Mouse (Mus musculus): ENCODE data around the gene March4.

Gene March4

GRCm38 (mm10) chr1:72536611-72537351 is at the start of gene March4:
March4 (minus strand) TSS chr1:72536930.
- DNase-seq: peak; percentile 69 to 77

GRCm38 (mm10) chr1:72585971-72586875 is 49.5 kb upstream of the March4 start:
- DNase-seq: no peak

- no peak for DNase-seq
Observed at GRCm38 (mm10) chr1:72583906-72584305, 47.2 kb upstream of the March4 start.

- peak; percentile 94 to 96 for DNase-seq
Observed at GRCm38 (mm10) chr1:72582947-72583731, 46.4 kb upstream of the March4 start, which contains the start of gene Smarcal1. Smarcal1 (plus strand) TSS chr1:72583251.

- DNase-seq: no peak
Observed at GRCm38 (mm10) chr1:72578806-72579205, 42.1 kb upstream of the March4 start.

GRCm38 (mm10) chr1:72578351-72578750 is 41.6 kb upstream of the March4 start:
- DNase-seq: no peak

GRCm38 (mm10) chr1:72577481-72577922 is 40.8 kb upstream of the March4 start:
- no peak for DNase-seq

GRCm38 (mm10) chr1:72575121-72575520 is 38.4 kb upstream of the March4 start:
- peak in 1 of 2 experiments; percentile 43 for DNase-seq

- no peak for DNase-seq
Observed at GRCm38 (mm10) chr1:72574608-72575007, 37.9 kb upstream of the March4 start.

- no peak for DNase-seq
Observed at GRCm38 (mm10) chr1:72574047-72574446, 37.3 kb upstream of the March4 start.

GRCm38 (mm10) chr1:72568725-72569124 is 32.0 kb upstream of the March4 start:
- no peak for DNase-seq

GRCm38 (mm10) chr1:72567056-72567455 is 30.3 kb upstream of the March4 start:
- no peak for DNase-seq

- no peak for DNase-seq
Observed at GRCm38 (mm10) chr1:72564334-72564962, 27.7 kb upstream of the March4 start.

GRCm38 (mm10) chr1:72558625-72559024 is 21.9 kb upstream of the March4 start:
- peak; percentile 82 to 88 for DNase-seq

GRCm38 (mm10) chr1:72556471-72556870 is 19.7 kb upstream of the March4 start:
- no peak for DNase-seq

- DNase-seq: no peak
Observed at GRCm38 (mm10) chr1:72550317-72550716, 13.6 kb upstream of the March4 start.

- no peak for DNase-seq
Observed at GRCm38 (mm10) chr1:72538266-72538665, 1.5 kb upstream of the March4 start.

GRCm38 (mm10) chr1:72535725-72536571 is 782 bp downstream of the March4 start:
- peak; percentile 40 to 48 for DNase-seq

- DNase-seq: peak in 1 of 2 experiments; percentile 27
Observed at GRCm38 (mm10) chr1:72533439-72533838, 3.3 kb downstream of the March4 start.

GRCm38 (mm10) chr1:72532926-72533325 is 3.8 kb downstream of the March4 start:
- DNase-seq: peak in 1 of 2 experiments; percentile 40

- no peak for DNase-seq
Observed at GRCm38 (mm10) chr1:72530516-72531196, 6.1 kb downstream of the March4 start.

Measured in cerebellum, postnatal 25 days (tissue).